In genomic region chr12:101004982-101005381, GRCm38 (mm10) we compare ENCODE assay signal across 14 mouse cellular contexts. TPM values are rescaled to one million over a fixed set of nuclear protein-coding genes. Genes with fewer than 3 reads are reported as not detected.
DNase-seq lines count a peak whose midpoint lies in the region; ATAC-seq lines count a peak whose summit lies in the region.
"Had no signal": no experiment of that assay in that cellular context is flagged by ENCODE, and none has a peak within 500 bp of the region (broad histone marks: within the 10 kb centered on the region; RNA-seq: fewer than 3 reads in every experiment).

No protein-coding gene starts in this region.

- no peak for DNase-seq in midbrain, embryonic 10.5 days (ENCODE audit: low spot score)
- DNase-seq in forebrain, embryonic 11.5 days (ENCODE audit: low spot score) = no peak
- DNase-seq in cerebellum, adult 18-20 months = no peak
- DNase-seq: cerebellum, adult 8-10 months; liver, embryonic 13.5 days had no signal

- H3K4me2 ChIP-seq in midbrain, embryonic 16.5 days (ENCODE audit: low read length) = no peak overlapping the region
- no peak overlapping the region for H3K4me2 ChIP-seq in forebrain, embryonic 11.5 days (ENCODE audit: low read depth, low read length, severe bottlenecking)
- no peak overlapping the region for H3K4me2 ChIP-seq in hindbrain, embryonic 13.5 days
- H3K4me2 ChIP-seq in neural tube, embryonic 13.5 days = no peak overlapping the region
- H3K4me2 ChIP-seq: kidney, embryonic 15.5 days; liver, embryonic 13.5 days had no signal

- H3K4me3 ChIP-seq in midbrain, embryonic 10.5 days = no peak overlapping the region
- H3K4me3 ChIP-seq in midbrain, embryonic 16.5 days (ENCODE audit: low read depth, low read length) = no peak overlapping the region
- no peak overlapping the region for H3K4me3 ChIP-seq in forebrain, embryonic 11.5 days (ENCODE audit: low read depth, low read length)
- no peak overlapping the region for H3K4me3 ChIP-seq in hindbrain, embryonic 13.5 days
- H3K4me3 ChIP-seq in neural tube, embryonic 13.5 days = no peak overlapping the region
- H3K4me3 ChIP-seq: erythroblast, embryonic 14.5 days; kidney, embryonic 15.5 days; limb, embryonic 10.5 days; liver, embryonic 13.5 days had no signal

- H3K9ac ChIP-seq in midbrain, embryonic 16.5 days (ENCODE audit: low read depth, low read length) = no peak overlapping the region
- H3K9ac ChIP-seq in forebrain, embryonic 11.5 days (ENCODE audit: low read length) = no peak overlapping the region
- H3K9ac ChIP-seq in hindbrain, embryonic 13.5 days = no peak overlapping the region
- no peak overlapping the region for H3K9ac ChIP-seq in neural tube, embryonic 13.5 days
- H3K9ac ChIP-seq: kidney, embryonic 15.5 days; liver, embryonic 13.5 days had no signal

- H3K27ac ChIP-seq in midbrain, embryonic 10.5 days (replicated peaks) = peak overlapping the region; percentile 63; the same call in 1 of the 2 replicates
- H3K27ac ChIP-seq in midbrain, embryonic 16.5 days (ENCODE audit: low read length) = no peak overlapping the region
- H3K27ac ChIP-seq in forebrain, embryonic 11.5 days (ENCODE audit: low read depth, low read length) = peak overlapping the region; percentile 43
- peak overlapping the region; percentile 66 for H3K27ac ChIP-seq in hindbrain, embryonic 13.5 days
- H3K27ac ChIP-seq in neural tube, embryonic 13.5 days (replicated peaks) = peak overlapping the region; percentile 72
- H3K27ac ChIP-seq: kidney, embryonic 15.5 days; limb, embryonic 10.5 days; liver, embryonic 13.5 days had no signal

- WGBS in midbrain, embryonic 10.5 days = 92% methylated on average over 5 of the region's 5 CpGs
- 48% methylated on average over 5 of the region's 5 CpGs for WGBS in midbrain, embryonic 16.5 days
- 81% methylated on average over 5 of the region's 5 CpGs for WGBS in forebrain, embryonic 11.5 days
- 33% methylated on average over 5 of the region's 5 CpGs for WGBS in hindbrain, embryonic 13.5 days
- 46% methylated on average over 5 of the region's 5 CpGs for WGBS in neural tube, embryonic 13.5 days

- peaks cover 13% of the 10 kb centered on the region; the same call in 1 of the 2 replicates for H3K36me3 ChIP-seq in midbrain, embryonic 10.5 days
- no peaks in the 10 kb centered on the region for H3K36me3 ChIP-seq in midbrain, embryonic 16.5 days (ENCODE audit: control insufficient read depth, insufficient read depth, low read length)
- no peaks in the 10 kb centered on the region; the same call in 1 of the 2 replicates for H3K36me3 ChIP-seq in forebrain, embryonic 11.5 days (ENCODE audit: control insufficient read depth, insufficient read depth, low read length)
- H3K36me3 ChIP-seq in hindbrain, embryonic 13.5 days = no peaks in the 10 kb centered on the region
- no peaks in the 10 kb centered on the region for H3K36me3 ChIP-seq in neural tube, embryonic 13.5 days
- H3K36me3 ChIP-seq: kidney, embryonic 15.5 days; limb, embryonic 10.5 days; liver, embryonic 13.5 days had no signal

- H3K27me3 ChIP-seq in midbrain, embryonic 10.5 days (ENCODE audit: low read depth, poor library complexity, severe bottlenecking) = no peaks in the 10 kb centered on the region; the same call in 1 of the 2 replicates
- no peaks in the 10 kb centered on the region for H3K27me3 ChIP-seq in midbrain, embryonic 16.5 days (ENCODE audit: control insufficient read depth, insufficient read depth, low read depth, low read length)
- H3K27me3 ChIP-seq in forebrain, embryonic 11.5 days (ENCODE audit: control insufficient read depth, insufficient read depth, low read length) = no peaks in the 10 kb centered on the region
- H3K27me3 ChIP-seq in hindbrain, embryonic 13.5 days = peaks cover 21% of the 10 kb centered on the region
- H3K27me3 ChIP-seq in neural tube, embryonic 13.5 days = no peaks in the 10 kb centered on the region; the same call in 1 of the 2 replicates
- H3K27me3 ChIP-seq: kidney, embryonic 15.5 days; liver, embryonic 13.5 days had no signal

- no peaks in the 10 kb centered on the region for H3K9me3 ChIP-seq in midbrain, embryonic 10.5 days (replicated peaks)
- H3K9me3 ChIP-seq in midbrain, embryonic 16.5 days (replicated peaks; ENCODE audit: control insufficient read depth, low read length, poor library complexity, severe bottlenecking) = no peaks in the 10 kb centered on the region
- no peaks in the 10 kb centered on the region for H3K9me3 ChIP-seq in forebrain, embryonic 11.5 days (ENCODE audit: control insufficient read depth, low read length)
- no peaks in the 10 kb centered on the region for H3K9me3 ChIP-seq in hindbrain, embryonic 13.5 days
- no peaks in the 10 kb centered on the region for H3K9me3 ChIP-seq in neural tube, embryonic 13.5 days
- H3K9me3 ChIP-seq: kidney, embryonic 15.5 days; limb, embryonic 10.5 days; liver, embryonic 13.5 days had no signal

- peaks cover 87% of the 10 kb centered on the region for H3K4me1 ChIP-seq in midbrain, embryonic 10.5 days
- H3K4me1 ChIP-seq in midbrain, embryonic 16.5 days (ENCODE audit: control insufficient read depth, insufficient read depth, low read length) = peaks cover 25% of the 10 kb centered on the region
- peaks cover 18% of the 10 kb centered on the region for H3K4me1 ChIP-seq in forebrain, embryonic 11.5 days (replicated peaks; ENCODE audit: control insufficient read depth, insufficient read depth, low read length)
- H3K4me1 ChIP-seq in hindbrain, embryonic 13.5 days (replicated peaks) = peaks cover 73% of the 10 kb centered on the region
- H3K4me1 ChIP-seq in neural tube, embryonic 13.5 days (replicated peaks) = peaks cover 53% of the 10 kb centered on the region

- no peak for ATAC-seq in midbrain, embryonic 16.5 days
- peak; percentile 32 for ATAC-seq in forebrain, embryonic 11.5 days (replicated peaks; ENCODE audit: low FRiP score)
- ATAC-seq in hindbrain, embryonic 13.5 days (ENCODE audit: low FRiP score) = peak; percentile 55
- peak; percentile 44 for ATAC-seq in neural tube, embryonic 13.5 days (ENCODE audit: low read depth)
- ATAC-seq in CD4-positive, CD25-positive, alpha-beta regulatory T cell, adult 4 months = no peak
- no peak for ATAC-seq in erythroblast, adult 5-6 weeks (replicated peaks; ENCODE audit: low FRiP score, poor library complexity, severe bottlenecking)
- ATAC-seq: lung, postnatal 0 days had no signal

RNA-seq across cellular contexts. Expression of gene Ccdc88c, which starts 23.9 kb away (rescaled TPM):
- 14.8 and 15.8 TPM in 2 replicates for polyA plus RNA-seq in midbrain, embryonic 10.5 days (2016; fragmentation: Nextera tagmentation; extraction: Ambion mirVana)
- 12.0 and 12.5 TPM in 2 replicates for polyA plus RNA-seq in midbrain, embryonic 16.5 days (2015; fragmentation: Nextera tagmentation; extraction: Ambion mirVana)
- 22.5 and 27.7 TPM in 2 replicates for polyA plus RNA-seq in forebrain, embryonic 11.5 days (2014; fragmentation: Nextera tagmentation; extraction: Ambion mirVana)
- 12.9 and 13.8 TPM in 2 replicates for polyA plus RNA-seq in hindbrain, embryonic 13.5 days (2015; fragmentation: Nextera tagmentation; extraction: Ambion mirVana)
- polyA plus RNA-seq in neural tube, embryonic 13.5 days (2015; fragmentation: Nextera tagmentation; extraction: Ambion mirVana) = 11.0 and 11.8 TPM in 2 replicates
- 100 to 1,000 TPM in 1 of 2 experiments, 10 to 100 TPM in 1; 89.5 to 106 TPM for polyA plus RNA-seq in CD4-positive, CD25-positive, alpha-beta regulatory T cell, adult 4 months (2017; shearing (Covaris generic))
- total RNA-seq in erythroblast, adult 5-6 weeks (2015; ENCODE audit: low replicate concordance) = 56.1 and 68.1 TPM in 2 replicates
- 180 TPM in 2 replicates for total RNA-seq in erythroblast, adult 5-6 weeks (2017; ENCODE audit: low replicate concordance)

Comparison
In these comparisons a context has a peak if more than half of its experiments do, and no peak if none do; other contexts are left out.
1. ATAC-seq: peak in forebrain, embryonic 11.5 days (single experiment), hindbrain, embryonic 13.5 days (single experiment) and neural tube, embryonic 13.5 days (single experiment); none in midbrain, embryonic 16.5 days (single experiment), CD4-positive, CD25-positive, alpha-beta regulatory T cell, adult 4 months (single experiment) and erythroblast, adult 5-6 weeks (single experiment).